Mouse (Mus musculus): ENCODE data around the gene Ttll3. TPM values are rescaled to one million over a fixed set of nuclear protein-coding genes. Genes with fewer than 3 reads are reported as not detected.

Gene Ttll3
- polyA plus RNA-seq, 1 experiment = 1.9 TPM

DNA sequence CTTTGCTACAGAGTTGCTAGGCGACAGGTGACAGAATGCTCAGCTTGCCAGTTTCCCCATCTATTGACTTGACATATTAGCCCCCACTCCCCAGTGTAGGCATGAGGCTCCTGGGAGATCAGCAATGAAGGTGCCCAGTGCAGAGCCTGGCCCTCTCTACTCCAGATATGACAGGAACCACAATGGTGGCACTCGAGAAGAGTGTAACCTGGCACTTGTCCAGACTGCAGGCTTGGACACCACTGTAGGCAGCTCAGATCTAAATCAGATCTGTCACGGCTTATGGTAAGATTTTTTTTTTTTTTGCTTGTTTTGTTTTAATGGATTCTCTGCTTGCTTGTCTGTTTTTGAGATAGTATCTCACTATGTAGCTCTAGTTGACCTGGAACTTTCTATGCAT is 44.6 kb downstream of the Ttll3 start:
- no peak overlapping the region for H3ac ChIP-seq (ENCODE audit: control insufficient read depth, insufficient read length)
- H3K79me2 ChIP-seq (ENCODE audit: control insufficient read depth, insufficient read depth) = no peaks in the 10 kb centered on the region
- H3K36me3 ChIP-seq (ENCODE audit: control insufficient read depth, insufficient read depth) = no peaks in the 10 kb centered on the region
- H3K4me3 ChIP-seq = no peak overlapping the region
- no peak overlapping the region for H3K4me2 ChIP-seq (ENCODE audit: low read depth)
- H3K27me3 ChIP-seq (ENCODE audit: control insufficient read depth, insufficient read depth, insufficient read length) = peaks cover 19% of the 10 kb centered on the region
- no peak for TF ChIP-seq SRF (IDR thresholded peaks at IDR 0.05; ENCODE audit: control insufficient read depth, insufficient read length, low read depth)
- TF ChIP-seq TCF3 (IDR thresholded peaks at IDR 0.05; ENCODE audit: insufficient read length, low read depth) = no peak
- no peak for TF ChIP-seq POLR2AphosphoS2 (IDR thresholded peaks at IDR 0.05; ENCODE audit: insufficient read length, low read depth)
- no peak for TF ChIP-seq MYOD1 (IDR thresholded peaks at IDR 0.05; ENCODE audit: control insufficient read depth in 1 of 3, insufficient read length in 2 of 3, low read depth in 2 of 3)
- no peak for TF ChIP-seq POLR2A (IDR thresholded peaks at IDR 0.05; ENCODE audit: insufficient read length, low read depth)
- no peak for TF ChIP-seq E2F4 (IDR thresholded peaks at IDR 0.05; ENCODE audit: insufficient read depth)

- no peak for TF ChIP-seq MYOG (IDR thresholded peaks at IDR 0.05; ENCODE audit: control insufficient read depth in 1 of 3, insufficient read depth in 1 of 3, insufficient read length in 2 of 3, low read depth in 2 of 3)
- TF ChIP-seq TCF3 (IDR thresholded peaks at IDR 0.05; ENCODE audit: insufficient read length, low read depth) = no peak
- no peak for TF ChIP-seq MYOD1 (IDR thresholded peaks at IDR 0.05; ENCODE audit: control insufficient read depth in 1 of 3, insufficient read length in 2 of 3, low read depth in 2 of 3)
- TF ChIP-seq E2F4 (IDR thresholded peaks at IDR 0.05; ENCODE audit: insufficient read depth) = no peak
- no peak for TF ChIP-seq POLR2A (IDR thresholded peaks at IDR 0.05; ENCODE audit: insufficient read length, low read depth)
- TF ChIP-seq USF1 (IDR thresholded peaks at IDR 0.05; ENCODE audit: low read depth) = no peak
- no peak for TF ChIP-seq CEBPB (IDR thresholded peaks at IDR 0.05; ENCODE audit: insufficient read depth, poor library complexity, severe bottlenecking)
- TF ChIP-seq SRF (IDR thresholded peaks at IDR 0.05; ENCODE audit: control insufficient read depth, insufficient read length, low read depth) = no peak
- no peak for TF ChIP-seq POLR2AphosphoS2 (IDR thresholded peaks at IDR 0.05; ENCODE audit: insufficient read length, low read depth)
- TF ChIP-seq REST (IDR thresholded peaks at IDR 0.05; ENCODE audit: insufficient read depth, insufficient read length) = no peak
- no peak for TF ChIP-seq TCF12 (IDR thresholded peaks at IDR 0.05; ENCODE audit: insufficient read depth, poor library complexity, severe bottlenecking)
- no peak for TF ChIP-seq MAX (IDR thresholded peaks at IDR 0.05; ENCODE audit: low read depth)
- no peak overlapping the region for H3K4me3 ChIP-seq
- H3K79me2 ChIP-seq (ENCODE audit: control insufficient read depth, insufficient read depth) = no peaks in the 10 kb centered on the region
Observed at GRCm38 (mm10) chr6:113434691-113435090, 45.6 kb downstream of the Ttll3 start.

DNA sequence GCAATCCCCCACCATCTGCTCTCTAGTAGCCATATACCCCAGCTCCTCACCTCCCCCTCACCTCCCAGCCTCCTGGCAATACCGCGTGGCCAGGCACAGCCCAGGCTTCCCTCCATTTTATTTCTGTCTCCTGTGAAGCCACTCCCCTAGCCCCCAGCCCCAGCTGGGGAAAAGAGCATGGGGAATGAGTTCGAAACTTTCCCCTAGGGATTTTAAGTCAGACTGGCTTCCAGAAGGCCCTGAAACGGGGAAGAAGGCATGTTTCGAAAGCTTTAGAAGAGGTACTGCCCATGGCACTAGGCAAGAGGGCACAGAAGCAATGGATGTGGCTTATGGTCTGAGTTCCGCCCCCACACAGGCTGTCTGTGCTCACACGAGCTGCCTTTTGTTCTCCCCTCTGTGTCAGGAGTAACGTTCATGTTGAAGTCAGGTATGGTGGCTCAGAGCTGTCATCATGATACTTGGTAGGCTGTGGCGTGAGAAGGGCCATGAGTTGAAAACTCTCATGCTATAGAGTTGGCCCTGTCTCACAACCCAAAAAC is 46.7 kb downstream of the Ttll3 start, which contains the start of gene Cidec:
Gene Cidec, minus strand, starts transcription at position 97 of the 542 bp plus-strand sequence.
- no peaks in the 10 kb centered on the region for H3K79me2 ChIP-seq (ENCODE audit: control insufficient read depth, insufficient read depth)
- H3K4me2 ChIP-seq (ENCODE audit: low read depth) = no peak within 1 kb of the TSS
- H3ac ChIP-seq (ENCODE audit: control insufficient read depth, insufficient read length) = no peak within 1 kb of the TSS
- H3K36me3 ChIP-seq (ENCODE audit: control insufficient read depth, insufficient read depth) = no peaks in the 10 kb centered on the region
- no peak within 1 kb of the TSS for H3K4me3 ChIP-seq
- peaks cover 19% of the 10 kb centered on the region for H3K27me3 ChIP-seq (ENCODE audit: control insufficient read depth, insufficient read depth, insufficient read length)
- no peak for TF ChIP-seq REST (IDR thresholded peaks at IDR 0.05; ENCODE audit: insufficient read depth, insufficient read length)
- TF ChIP-seq TCF12 (IDR thresholded peaks at IDR 0.05; ENCODE audit: insufficient read depth, poor library complexity, severe bottlenecking) = no peak
- no peak for TF ChIP-seq MAX (IDR thresholded peaks at IDR 0.05; ENCODE audit: low read depth)
- TF ChIP-seq SRF (IDR thresholded peaks at IDR 0.05; ENCODE audit: control insufficient read depth, insufficient read length, low read depth) = no peak
- TF ChIP-seq MYOD1 (IDR thresholded peaks at IDR 0.05; ENCODE audit: control insufficient read depth in 1 of 3, insufficient read length in 2 of 3, low read depth in 2 of 3) = no peak
- no peak for TF ChIP-seq POLR2A (IDR thresholded peaks at IDR 0.05; ENCODE audit: insufficient read length, low read depth)

More at GRCm38 (mm10) chr6:113434691-113435090, 45.6 kb downstream of the Ttll3 start:
- Histone ChIP-seq H3K36me3 (ENCODE audit: control insufficient read depth, insufficient read depth) (no peaks in the 10 kb centered on the region), H3K27me3 (ENCODE audit: control insufficient read depth, insufficient read depth, insufficient read length) (peaks cover 19% of the 10 kb centered on the region), H3K4me2 (ENCODE audit: low read depth) (no peak overlapping the region), H3ac (ENCODE audit: control insufficient read depth, insufficient read length) (no peak overlapping the region)

DNA sequence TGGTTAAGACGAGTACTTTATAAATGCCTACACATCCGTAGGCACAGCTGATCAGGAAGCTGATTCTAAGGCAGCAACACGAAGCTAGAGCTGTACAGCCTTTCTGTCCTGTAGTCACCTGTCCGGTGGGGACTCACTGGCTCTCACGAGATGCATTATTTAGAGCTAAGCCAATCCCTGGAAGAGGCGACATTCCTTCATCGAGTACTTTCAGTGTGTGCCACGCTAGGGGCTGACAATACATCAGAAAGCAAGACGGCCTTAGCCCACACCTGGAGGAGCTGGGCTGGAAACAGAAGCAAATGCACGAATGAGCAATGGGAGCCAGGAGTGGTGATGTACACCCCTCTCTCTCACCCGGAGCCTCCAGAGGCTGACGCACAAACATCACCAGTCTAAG is 48.1 kb downstream of the Ttll3 start:
- TF ChIP-seq SRF (IDR thresholded peaks at IDR 0.05; ENCODE audit: control insufficient read depth, insufficient read length, low read depth) (no peak), CEBPB (IDR thresholded peaks at IDR 0.05; ENCODE audit: insufficient read depth, poor library complexity, severe bottlenecking) (no peak), MYOG (IDR thresholded peaks at IDR 0.05; ENCODE audit: control insufficient read depth in 1 of 3, insufficient read depth in 1 of 3, insufficient read length in 2 of 3, low read depth in 2 of 3) (no peak), REST (IDR thresholded peaks at IDR 0.05; ENCODE audit: insufficient read depth, insufficient read length) (no peak)
- no peak overlapping the region for H3K4me3 ChIP-seq

GRCm38 (mm10) chr6:113438721-113439430 is 49.8 kb downstream of the Ttll3 start:
- Histone ChIP-seq H3K36me3 (ENCODE audit: control insufficient read depth, insufficient read depth) (no peaks in the 10 kb centered on the region), H3K4me3 (no peak overlapping the region), H3K4me2 (ENCODE audit: low read depth) (no peak overlapping the region), H3ac (ENCODE audit: control insufficient read depth, insufficient read length) (no peak overlapping the region), H3K27me3 (ENCODE audit: control insufficient read depth, insufficient read depth, insufficient read length) (peaks cover 17% of the 10 kb centered on the region), H3K79me2 (ENCODE audit: control insufficient read depth, insufficient read depth) (peaks cover 13% of the 10 kb centered on the region)
- TF ChIP-seq POLR2A (IDR thresholded peaks at IDR 0.05; ENCODE audit: insufficient read length, low read depth) (no peak), POLR2AphosphoS2 (IDR thresholded peaks at IDR 0.05; ENCODE audit: insufficient read length, low read depth) (no peak), REST (IDR thresholded peaks at IDR 0.05; ENCODE audit: insufficient read depth, insufficient read length) (no peak), SRF (IDR thresholded peaks at IDR 0.05; ENCODE audit: control insufficient read depth, insufficient read length, low read depth) (no peak), E2F4 (IDR thresholded peaks at IDR 0.05; ENCODE audit: insufficient read depth) (no peak), TCF12 (IDR thresholded peaks at IDR 0.05; ENCODE audit: insufficient read depth, poor library complexity, severe bottlenecking) (no peak), MYOD1 (IDR thresholded peaks at IDR 0.05; ENCODE audit: control insufficient read depth in 1 of 3, insufficient read length in 2 of 3, low read depth in 2 of 3) (no peak), CEBPB (IDR thresholded peaks at IDR 0.05; ENCODE audit: insufficient read depth, poor library complexity, severe bottlenecking) (no peak), TCF3 (IDR thresholded peaks at IDR 0.05; ENCODE audit: insufficient read length, low read depth) (no peak), MYOG (IDR thresholded peaks at IDR 0.05; ENCODE audit: control insufficient read depth in 1 of 3, insufficient read depth in 1 of 3, insufficient read length in 2 of 3, low read depth in 2 of 3) (no peak), USF1 (IDR thresholded peaks at IDR 0.05; ENCODE audit: low read depth) (no peak), MAX (IDR thresholded peaks at IDR 0.05; ENCODE audit: low read depth) (no peak)

More for the DNA sequence above, 48.1 kb downstream of the Ttll3 start:
- Histone ChIP-seq H3ac (ENCODE audit: control insufficient read depth, insufficient read length) (no peak overlapping the region), H3K27me3 (ENCODE audit: control insufficient read depth, insufficient read depth, insufficient read length) (peaks cover 19% of the 10 kb centered on the region), H3K36me3 (ENCODE audit: control insufficient read depth, insufficient read depth) (no peaks in the 10 kb centered on the region), H3K79me2 (ENCODE audit: control insufficient read depth, insufficient read depth) (no peaks in the 10 kb centered on the region), H3K4me2 (ENCODE audit: low read depth) (no peak overlapping the region)

Measured in myocyte (in vitro differentiated cells).